Comparison of ENCODE assay signal across 11 mouse cellular contexts in genomic region chr9:18277497-18277896, GRCm38 (mm10). TPM values are rescaled to one million over a fixed set of nuclear protein-coding genes. Genes with fewer than 3 reads are reported as not detected.
A peak's percentile ranks its signal among the peaks of the same experiment; 100 is the strongest.
DNase-seq lines count a peak whose midpoint lies in the region; ATAC-seq and TF ChIP-seq lines count a peak whose summit lies in the region.
"Had no signal": no experiment of that assay in that cellular context is flagged by ENCODE, and none has a peak within 500 bp of the region (broad histone marks: within the 10 kb centered on the region; RNA-seq: fewer than 3 reads in every experiment).

No protein-coding gene starts in this region.

- DNase-seq in gastrocnemius, adult 2 months, result no peak
- DNase-seq in gastrocnemius, postnatal 25 days, result no peak
- DNase-seq in CD4-positive, CD25-positive, alpha-beta regulatory T cell, adult 2 months (ENCODE audit: low read depth, low spot score), result peak; percentile 59
- DNase-seq in c-Kit-positive CD71-positive TER-119-positive erythroid progenitor cells, embryonic 14.5 days (ENCODE audit: low spot score), result peak; percentile 18
- no peak for DNase-seq in urinary bladder, adult 2 months (ENCODE audit: low spot score)
- DNase-seq in kidney, postnatal 25 days, result no peak
- DNase-seq in spleen, postnatal 36 days (ENCODE audit: low spot score in 2 of 2), result no peak
- DNase-seq: kidney, postnatal 14 days; right cerebral cortex, postnatal 25 days had no signal

- intact Hi-C loops in gastrocnemius, adult 2 months (cut with DNase I), result no loop called here

- ATAC-seq in megakaryocyte progenitor cell, adult 5-6 weeks (replicated peaks; ENCODE audit: poor library complexity), result peak; percentile 90

- H3K27ac ChIP-seq in gastrocnemius, adult 2 months, result no peak overlapping the region
- H3K27ac ChIP-seq: embryonic facial prominence, embryonic 15.5 days had no signal

- peak; percentile 51 for TF ChIP-seq CTCF in gastrocnemius, adult 2 months (IDR thresholded peaks at IDR 0.05)

- H3K4me3 ChIP-seq in gastrocnemius, adult 2 months, result no peak overlapping the region
- H3K4me3 ChIP-seq: embryonic facial prominence, embryonic 15.5 days had no signal

RNA-seq across cellular contexts. Expression of gene Chordc1, which starts 14.4 kb away (rescaled TPM):
- total RNA-seq in gastrocnemius, adult 2 months (2021), result 10 to 100 TPM; 60.3 to 66.2 TPM
- total RNA-seq in gastrocnemius, postnatal 25 days (2021), result 10 to 100 TPM; 50.1 to 54.1 TPM
- total RNA-seq in megakaryocyte progenitor cell, adult 5-6 weeks (2015), result 61.0 and 66.0 TPM in 2 replicates
- total RNA-seq in megakaryocyte progenitor cell, adult 5-6 weeks (2017), result 157 and 163 TPM in 2 replicates
- 29.7 and 32.8 TPM in 2 replicates for polyA plus RNA-seq in urinary bladder, adult 2 months (2012; rRNA removed)

Comparison
In these comparisons a context has a peak if more than half of its experiments do, and no peak if none do; other contexts are left out.
1. DNase-seq: peak in CD4-positive, CD25-positive, alpha-beta regulatory T cell, adult 2 months (single experiment) and c-Kit-positive CD71-positive TER-119-positive erythroid progenitor cells, embryonic 14.5 days (single experiment); none in gastrocnemius, adult 2 months (single experiment), gastrocnemius, postnatal 25 days (single experiment), urinary bladder, adult 2 months (single experiment), kidney, postnatal 25 days (0 of 2) and spleen, postnatal 36 days (0 of 2).